In the genomic region with DNA sequence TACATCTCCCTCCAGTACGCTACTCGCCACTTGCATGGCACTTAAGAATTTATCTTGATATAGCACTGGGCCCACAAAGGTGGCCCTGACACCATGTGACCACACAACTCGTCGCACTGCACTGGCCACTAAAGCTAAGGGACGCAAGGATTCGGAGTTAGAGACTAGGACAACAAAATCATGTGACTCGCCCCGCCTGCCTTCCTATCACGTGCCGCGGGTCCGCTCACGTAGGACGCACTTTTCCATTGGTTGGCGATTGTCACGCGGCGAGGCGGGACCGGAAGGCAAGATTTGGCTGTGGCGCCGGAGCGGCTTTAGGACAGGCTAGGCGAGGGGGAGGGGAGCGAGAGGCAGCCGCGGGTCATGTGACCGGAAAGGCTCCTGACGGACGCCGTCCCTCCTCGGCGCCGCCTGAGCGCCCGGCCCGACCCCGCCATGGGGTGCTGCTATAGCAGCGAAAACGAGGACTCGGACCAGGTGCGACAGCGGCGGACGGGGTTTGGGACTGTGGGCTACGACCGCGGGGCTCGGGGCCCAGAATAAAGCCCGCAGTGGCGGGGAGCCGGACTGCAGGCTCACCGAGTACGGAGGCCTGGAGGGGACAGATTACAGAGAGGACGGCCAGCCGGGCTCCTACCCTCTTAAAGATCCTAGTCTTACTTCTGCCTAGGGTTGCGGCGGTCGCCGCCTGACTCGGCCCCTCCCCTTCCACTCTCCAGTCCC, we compare ENCODE assay signal across 8 mouse cellular contexts. TPM values are rescaled to one million over a fixed set of nuclear protein-coding genes. Genes with fewer than 3 reads are reported as not detected.
DNase-seq lines count a peak whose midpoint lies in the region; ATAC-seq and TF ChIP-seq lines count a peak whose summit lies in the region.

A gene (plus strand): TSS at position 344 of the 726 bp plus-strand sequence.

- peak; percentile 87; the same call in 1 of the 2 replicates for TF ChIP-seq EP300 in ES-Bruce4 (IDR thresholded peaks at IDR 0.05; ENCODE audit: insufficient read depth, low read depth, low read length)
- peak; percentile 59; the same call in 1 of the 2 replicates for TF ChIP-seq EP300 in liver, postnatal 0 days (IDR thresholded peaks at IDR 0.05; ENCODE audit: low read depth)

- H3K4me3 ChIP-seq in ES-Bruce4 (ENCODE audit: low read depth, low read length): peak within 1 kb of the TSS; percentile 95
- H3K4me3 ChIP-seq in forebrain, embryonic 13.5 days: peak within 1 kb of the TSS; percentile 84
- H3K4me3 ChIP-seq in liver, postnatal 0 days (ENCODE audit: low read depth, low read length): peak within 1 kb of the TSS; percentile 79
- H3K4me3 ChIP-seq in neural tube, embryonic 14.5 days (ENCODE audit: low read depth, low read length): peak within 1 kb of the TSS; percentile 81

- H3K27ac ChIP-seq in ES-Bruce4 (ENCODE audit: insufficient read depth, low read length): peak within 1 kb of the TSS; percentile 66
- peak within 1 kb of the TSS; percentile 93 for H3K27ac ChIP-seq in forebrain, embryonic 13.5 days
- peak within 1 kb of the TSS; percentile 98 for H3K27ac ChIP-seq in liver, postnatal 0 days (ENCODE audit: low read depth)
- H3K27ac ChIP-seq in neural tube, embryonic 14.5 days (ENCODE audit: low read depth, low read length): peak within 1 kb of the TSS; percentile 95

- H3K4me2 ChIP-seq in forebrain, embryonic 13.5 days: peak within 1 kb of the TSS; percentile 77
- H3K4me2 ChIP-seq in liver, postnatal 0 days (ENCODE audit: low read depth, low read length): peak within 1 kb of the TSS; percentile 77
- H3K4me2 ChIP-seq in neural tube, embryonic 14.5 days (ENCODE audit: low read depth, low read length): peak within 1 kb of the TSS; percentile 85

- H3K4me1 ChIP-seq in ES-Bruce4 (ENCODE audit: control insufficient read depth, insufficient read depth, low read length): no peaks in the 10 kb centered on the region
- H3K4me1 ChIP-seq in forebrain, embryonic 13.5 days: peaks cover 32% of the 10 kb centered on the region
- H3K4me1 ChIP-seq in liver, postnatal 0 days (ENCODE audit: insufficient read depth): peaks cover 33% of the 10 kb centered on the region
- peaks cover 10% of the 10 kb centered on the region; the same call in 1 of the 2 replicates for H3K4me1 ChIP-seq in neural tube, embryonic 14.5 days (ENCODE audit: control insufficient read depth, insufficient read depth, low read length)

- peak; percentile 90 for ATAC-seq in cerebellum, adult (ENCODE audit: insufficient number of reproducible peaks, low FRiP score, low TSS enrichment)
- peak; percentile 99 for ATAC-seq in forebrain, embryonic 13.5 days
- peak; percentile 98 for ATAC-seq in liver, postnatal 0 days
- ATAC-seq in neural tube, embryonic 14.5 days (ENCODE audit: low read depth): peak; percentile 97

- no peaks in the 10 kb centered on the region for H3K27me3 ChIP-seq in ES-Bruce4 (ENCODE audit: control insufficient read depth, insufficient read depth, low read length, poor library complexity, severe bottlenecking)
- no peaks in the 10 kb centered on the region for H3K27me3 ChIP-seq in forebrain, embryonic 13.5 days
- no peaks in the 10 kb centered on the region for H3K27me3 ChIP-seq in liver, postnatal 0 days (ENCODE audit: insufficient read depth, low read length)
- no peaks in the 10 kb centered on the region for H3K27me3 ChIP-seq in neural tube, embryonic 14.5 days (ENCODE audit: control insufficient read depth, insufficient read depth, low read length)

- TF ChIP-seq CTCF in ES-Bruce4 (IDR thresholded peaks at IDR 0.05; ENCODE audit: low read depth, low read length): no peak
- TF ChIP-seq CTCF in liver, postnatal 0 days (IDR thresholded peaks at IDR 0.05; ENCODE audit: low read depth): no peak

- peak; percentile 57 for TF ChIP-seq POLR2A in ES-Bruce4 (IDR thresholded peaks at IDR 0.05; ENCODE audit: insufficient read depth, low read length)

- H3K36me3 ChIP-seq in ES-Bruce4 (ENCODE audit: control insufficient read depth, insufficient read depth, low read length, poor library complexity, severe bottlenecking): 0 out of 2 replicates have a peak, but pooled peaks cover 2% of the 10 kb centered on the region
- peaks cover 38% of the 10 kb centered on the region for H3K36me3 ChIP-seq in forebrain, embryonic 13.5 days (ENCODE audit: poor library complexity, severe bottlenecking)
- peaks cover 10% of the 10 kb centered on the region for H3K36me3 ChIP-seq in liver, postnatal 0 days (replicated peaks; ENCODE audit: insufficient read depth, low read length)
- peaks cover 10% of the 10 kb centered on the region; the same call in 1 of the 2 replicates for H3K36me3 ChIP-seq in neural tube, embryonic 14.5 days (ENCODE audit: control insufficient read depth, insufficient read depth, low read length)

- intact Hi-C loops in heart, postnatal 10 days (cut with DNase I): loop anchor here (2.0 to 5.0 kb wide), 2 partner anchors 27 to 67 kb away; a partner anchor contains a TSS

- H3K9ac ChIP-seq in ES-Bruce4 (ENCODE audit: low read depth, poor library complexity, severe bottlenecking): peak within 1 kb of the TSS; percentile 84
- peak within 1 kb of the TSS; percentile 91 for H3K9ac ChIP-seq in forebrain, embryonic 13.5 days
- peak within 1 kb of the TSS; percentile 86 for H3K9ac ChIP-seq in liver, postnatal 0 days (replicated peaks)
- H3K9ac ChIP-seq in neural tube, embryonic 14.5 days (replicated peaks; ENCODE audit: low read depth, low read length): peak within 1 kb of the TSS; percentile 87

- WGBS in forebrain, embryonic 13.5 days: under 1% methylated on average over 61 of the region's 61 CpGs
- whole genome bisulfite sequencing in large intestine, adult 2 months: under 1% methylated on average over 61 of the region's 61 CpGs
- under 1% methylated on average over 57 of the region's 61 CpGs for WGBS in liver, postnatal 0 days (ENCODE audit: insufficient replicate concordance)
- under 1% methylated on average over 61 of the region's 61 CpGs for WGBS in neural tube, embryonic 14.5 days

- H3K9me3 ChIP-seq in ES-Bruce4 (replicated peaks; ENCODE audit: control insufficient read depth, insufficient read depth, low read length, poor library complexity, severe bottlenecking): no peaks in the 10 kb centered on the region
- H3K9me3 ChIP-seq in forebrain, embryonic 13.5 days (replicated peaks): peaks cover 5% of the 10 kb centered on the region; the same call in 1 of the 2 replicates
- no peaks in the 10 kb centered on the region for H3K9me3 ChIP-seq in liver, postnatal 0 days (ENCODE audit: low read length)
- no peaks in the 10 kb centered on the region for H3K9me3 ChIP-seq in neural tube, embryonic 14.5 days (ENCODE audit: control insufficient read depth, low read length)

- DNase-seq in heart, postnatal 10 days: peak; percentile 100
- peak; percentile 97 for DNase-seq in large intestine, adult 2 months (ENCODE audit: low read depth, low spot score)
- peak; percentile 99 for DNase-seq in liver, postnatal 0 days
- DNase-seq in testis, postnatal 10 days (ENCODE audit: low spot score): peak; percentile 99

RNA-seq across cellular contexts. Expression of the gene that starts here (rescaled TPM):
- 80.9 and 85.9 TPM in 2 replicates for polyA plus RNA-seq in ES-Bruce4 (2011; ENCODE audit: insufficient read depth, insufficient read length, low read depth, missing spikeins)
- 152 and 158 TPM in 2 replicates for polyA plus RNA-seq in forebrain, embryonic 13.5 days (2015; fragmentation: Nextera tagmentation; extraction: Ambion mirVana)
- 100 to 1,000 TPM in 1 of 2 experiments, 10 to 100 TPM in 1; 99.8 to 107 TPM for total RNA-seq in heart, postnatal 10 days (2021)
- polyA plus RNA-seq in large intestine, adult 2 months (2012; rRNA removed): 185 and 198 TPM in 2 replicates
- 61.5 and 62.2 TPM in 2 replicates for polyA plus RNA-seq in liver, postnatal 0 days (2015; fragmentation: Nextera tagmentation; extraction: Ambion mirVana)
- polyA plus RNA-seq in neural tube, embryonic 14.5 days (2014; fragmentation: Nextera tagmentation; extraction: Ambion mirVana): 134 and 147 TPM in 2 replicates

Comparison
In these comparisons a context has a peak if more than half of its experiments do, and no peak if none do; other contexts are left out.
1. Peak in every context shown above with its lines: DNase-seq, ATAC-seq, H3K4me3 ChIP-seq and H3K27ac ChIP-seq.